Mouse (Mus musculus) left cerebral cortex, postnatal 14 days (tissue): Measurements from ENCODE around the gene Erich4. TPM values are rescaled to one million over a fixed set of nuclear protein-coding genes. Genes with fewer than 3 reads are reported as not detected.
A peak's percentile ranks its signal among the peaks of the same experiment; 100 is the strongest.

Experiments
- DNase-seq, 2 experiments: peaks; one replicate each; pipeline ENCODE4 v3.0.0; 2021 to 2022; ENCODE audit warnings: low spot score in 2 of 2, mixed read lengths in 1 of 2
- intact Hi-C: fragments of 180-260 bp; cut with DNase I; formaldehyde crosslinking; loops from one replicate; pipeline ENCODE4 v1.15.1; 2025
- total RNA-seq, 2 experiments: library from RNA; stranded (reverse); gene quantifications; 2 replicates each; pipeline ENCODE4 v1.2.3; 2021

Erich4 gene
- total RNA-seq, 2 experiments from 2014 or later = not detected

DNA sequence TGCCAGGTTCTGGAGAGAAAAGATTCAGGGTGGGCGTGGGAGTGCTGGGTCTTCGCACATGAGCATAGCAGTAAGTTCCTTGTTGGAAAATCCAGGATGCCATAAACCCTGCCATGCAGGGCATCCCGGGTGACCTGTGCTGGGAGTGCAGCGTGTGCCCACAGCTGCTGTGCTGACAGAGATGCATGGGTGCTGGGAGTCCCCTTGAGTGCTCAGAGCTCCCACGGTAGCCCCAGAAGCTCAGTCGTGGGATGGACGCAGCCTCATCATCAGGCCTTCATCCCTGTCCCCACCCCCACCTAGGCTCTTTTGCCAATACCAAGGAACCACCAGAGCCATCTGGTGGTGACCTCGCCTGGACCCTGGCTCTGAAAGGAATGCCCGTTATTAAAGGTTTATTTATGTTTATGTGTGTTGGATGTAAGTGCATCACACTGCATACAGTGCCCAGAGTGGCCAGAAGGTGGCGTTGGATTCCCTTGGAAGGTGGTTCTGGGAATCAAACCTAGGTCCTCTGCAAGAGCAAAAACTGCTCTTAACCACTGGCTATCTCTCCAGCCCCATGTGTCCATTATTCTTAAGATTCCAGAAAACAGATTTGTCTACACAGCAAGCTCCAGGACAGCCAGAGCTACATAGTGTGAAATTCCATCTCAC, 10.0 kb upstream of the Erich4 start:
- intact Hi-C loops = no loop called here
- DNase-seq = no peak

DNA sequence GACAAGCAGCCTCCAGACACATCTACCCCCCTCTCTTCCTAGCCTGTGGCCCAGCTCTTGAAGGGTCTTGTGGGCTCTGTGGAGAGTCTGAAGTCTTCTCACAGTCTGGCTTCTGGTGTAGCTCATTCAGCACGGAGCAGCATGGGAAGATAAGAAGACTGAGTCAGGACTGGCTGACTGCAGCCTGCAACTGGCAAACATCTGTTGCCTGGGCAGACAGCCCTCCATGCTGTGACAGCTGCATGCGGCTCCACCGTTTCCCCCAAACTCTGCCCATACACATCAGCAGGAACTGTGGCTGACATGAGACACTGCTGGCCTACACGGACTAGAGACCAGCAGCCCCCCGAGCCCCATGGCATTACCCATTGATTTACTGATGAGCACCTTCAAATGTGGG, 9.2 kb upstream of the Erich4 start:
- DNase-seq = no peak
- intact Hi-C loops = no loop called here

DNA sequence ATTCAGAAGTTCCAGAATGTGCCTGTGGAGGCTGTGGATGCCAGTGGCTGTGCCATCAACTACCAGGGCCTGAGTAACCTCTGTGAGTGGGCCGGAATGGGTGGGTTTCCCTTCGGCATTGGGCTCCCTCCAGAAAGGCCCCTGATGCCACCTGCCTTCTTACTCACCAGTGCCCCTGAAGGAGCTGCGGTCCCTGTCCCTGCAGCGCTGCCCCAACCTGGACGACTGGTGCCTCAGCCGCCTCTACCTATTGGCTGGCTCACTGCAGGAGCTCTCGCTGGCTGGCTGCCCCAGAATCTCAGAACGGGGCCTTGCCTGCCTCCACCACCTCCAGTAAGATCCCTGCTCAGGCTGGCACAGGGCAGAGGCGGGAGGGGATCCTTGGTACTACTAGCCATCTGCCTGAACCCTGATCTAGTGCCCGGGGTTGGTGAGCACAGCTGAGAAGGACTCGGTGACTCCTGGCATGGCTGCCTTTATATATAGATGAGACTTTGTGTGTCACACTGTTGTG, 8.2 kb upstream of the Erich4 start:
- intact Hi-C loops = no loop called here
- DNase-seq = no peak

DNA sequence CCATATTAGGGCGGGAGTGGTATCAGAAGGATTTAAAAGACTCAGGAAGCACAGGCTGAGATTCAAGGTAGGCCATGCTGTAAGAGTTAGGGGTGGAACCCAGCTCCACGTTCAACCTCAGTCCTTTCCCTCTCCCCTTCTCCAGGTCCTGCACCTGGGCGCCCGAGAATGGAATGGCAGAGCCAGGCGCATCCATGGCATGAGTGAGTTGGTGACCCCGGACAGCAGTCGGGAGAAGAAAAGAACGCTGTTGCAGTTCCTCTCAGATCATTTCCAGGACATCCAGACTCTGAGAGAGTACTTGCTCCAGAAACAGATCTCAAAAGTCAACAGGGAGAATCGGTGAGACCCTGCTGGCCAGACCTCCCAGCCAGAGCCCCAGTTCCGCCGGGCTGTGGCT, 5.1 kb upstream of the Erich4 start:
- intact Hi-C loops = no loop called here
- DNase-seq = no peak

- intact Hi-C loops = no loop called here
- no peak for DNase-seq
These were observed 4.4 kb upstream of the Erich4 start for GRCm38 (mm10) chr7:25620101-25620500.

- DNase-seq = no peak
- intact Hi-C loops = no loop called here
These were observed 4.0 kb upstream of the Erich4 start for GRCm38 (mm10) chr7:25619722-25619991.

DNA sequence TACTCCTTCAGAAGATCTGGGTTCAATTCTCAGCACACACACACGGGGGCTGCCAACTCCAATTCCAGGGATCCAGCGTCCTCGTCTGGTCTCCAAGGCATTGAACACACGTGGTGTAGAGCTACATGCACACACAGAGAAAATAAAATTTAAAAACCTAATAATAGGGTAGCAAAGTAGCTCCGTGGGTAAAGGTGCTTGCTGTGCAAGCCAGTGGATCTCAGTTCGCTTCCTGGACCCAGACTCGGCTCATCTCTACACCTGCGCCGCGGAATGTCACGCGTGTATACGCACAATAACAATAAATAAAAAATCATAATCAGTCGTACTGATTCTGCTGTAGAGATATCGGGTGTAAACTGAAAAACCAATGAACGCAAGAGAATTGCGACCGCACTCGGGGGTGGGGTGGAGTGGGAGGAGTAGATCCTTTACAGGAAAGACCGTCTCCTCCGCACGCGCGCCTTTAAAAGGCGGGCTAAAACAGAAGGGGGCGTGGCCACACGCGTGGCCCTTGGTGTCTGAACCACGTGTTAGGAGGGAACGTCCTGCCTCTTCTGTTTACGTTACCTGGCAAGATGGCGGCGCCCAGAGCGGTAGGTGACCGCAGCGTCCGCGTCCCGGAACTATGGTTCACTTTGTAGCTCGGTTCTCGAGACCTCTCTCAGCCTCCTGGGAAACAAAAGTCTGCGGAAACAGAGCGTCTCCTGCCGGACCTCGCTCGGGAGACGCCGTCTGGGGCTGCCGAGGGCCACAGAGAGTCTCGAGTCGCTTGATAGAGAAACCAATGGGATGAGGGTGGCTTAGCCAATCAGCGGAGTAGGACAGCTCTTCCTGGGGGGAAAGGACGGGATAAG, 3.4 kb upstream of the Erich4 start, which contains the start of gene Dmac2:
TSS of gene Dmac2 (plus strand) at position 550 of the 857 bp plus-strand sequence.
- intact Hi-C loops = no loop called here
- DNase-seq = peak; percentile 95

DNA sequence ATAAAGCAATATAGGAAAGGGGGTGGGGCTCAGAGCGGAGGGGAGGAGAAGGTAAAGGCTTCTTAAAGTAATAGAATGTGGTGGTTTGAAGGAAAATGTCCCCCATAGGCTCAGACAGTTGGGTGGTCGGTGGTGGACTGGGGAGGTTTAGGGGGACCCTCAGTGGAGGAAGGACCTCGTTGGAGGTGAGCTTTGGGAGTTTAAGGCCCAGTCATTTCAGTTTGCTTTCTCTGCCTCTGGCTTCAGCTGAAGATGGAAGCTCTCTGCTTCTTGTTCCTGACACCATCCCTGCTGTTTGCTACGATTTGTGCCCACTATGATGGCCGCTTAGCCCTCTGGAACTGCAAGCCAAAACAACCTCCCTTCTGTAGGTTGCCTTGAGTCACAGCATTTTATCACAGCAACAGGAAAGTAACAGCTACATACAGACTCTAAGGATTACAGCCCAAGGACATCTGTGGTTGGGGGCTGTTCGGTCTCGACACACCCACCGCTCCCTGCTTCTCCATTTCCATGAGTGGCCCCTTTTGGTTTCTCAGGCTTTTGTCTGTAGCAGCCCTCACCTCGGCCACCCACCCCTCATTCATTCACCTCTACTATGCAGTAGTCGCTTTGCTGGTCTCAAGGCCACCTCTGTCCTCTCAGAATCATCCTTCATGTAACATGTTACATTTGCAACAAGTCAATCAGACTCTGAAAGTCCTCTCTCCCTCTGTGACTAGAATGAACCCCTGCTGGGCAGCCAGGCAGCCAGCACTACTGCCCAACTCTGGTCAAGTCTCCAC, 1.9 kb upstream of the Erich4 start:
- no peak for DNase-seq
- intact Hi-C loops = no loop called here

DNA sequence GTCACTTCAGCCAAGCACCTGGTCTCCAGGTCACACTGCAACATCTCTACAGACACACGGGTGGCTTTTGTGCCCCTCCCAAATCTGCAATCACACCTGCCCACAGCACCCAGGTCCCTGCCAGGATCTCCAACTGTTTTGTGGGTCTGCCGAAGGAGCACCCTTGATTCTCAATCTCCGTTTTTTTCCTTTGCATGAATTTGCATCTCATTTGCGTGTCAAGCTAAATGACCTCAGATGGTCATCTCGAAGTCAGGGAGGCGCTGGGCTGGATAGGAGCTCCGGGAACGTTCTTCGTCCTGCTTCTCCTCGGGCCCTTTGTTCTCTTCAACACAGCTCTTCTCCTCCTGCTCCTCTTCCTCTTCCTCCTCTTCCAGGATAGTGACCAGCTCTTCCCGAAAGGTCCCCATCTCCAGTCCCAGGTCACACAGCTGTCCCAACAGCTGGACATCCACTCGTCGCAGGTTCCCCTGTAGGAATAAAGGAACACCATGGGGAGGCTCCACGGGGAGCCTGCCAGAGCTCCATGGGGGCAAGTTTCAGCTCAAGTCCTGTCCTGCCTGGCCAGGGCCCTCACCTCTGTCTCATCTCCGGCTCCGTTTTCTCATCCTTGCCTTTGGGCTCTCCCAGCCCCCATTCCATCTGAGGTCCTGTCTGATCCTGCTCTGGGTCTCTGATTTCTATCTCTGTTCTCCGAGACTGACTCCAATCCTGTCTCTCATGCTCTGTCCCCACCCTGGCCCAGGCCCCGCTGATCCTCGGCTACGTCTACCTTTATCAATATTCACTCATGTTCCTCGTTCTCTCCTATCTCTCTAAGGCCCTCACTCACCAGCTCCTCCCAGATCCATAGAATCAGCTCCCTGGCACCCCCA, 624 bp downstream of the Erich4 start:
- DNase-seq = no peak

GRCm38 (mm10) chr7:25614086-25614485, 1.6 kb downstream of the Erich4 start:
- no peak for DNase-seq
- intact Hi-C loops = no loop called here

More for the DNA sequence above, 624 bp downstream of the Erich4 start:
- intact Hi-C loops = no loop called here

DNA sequence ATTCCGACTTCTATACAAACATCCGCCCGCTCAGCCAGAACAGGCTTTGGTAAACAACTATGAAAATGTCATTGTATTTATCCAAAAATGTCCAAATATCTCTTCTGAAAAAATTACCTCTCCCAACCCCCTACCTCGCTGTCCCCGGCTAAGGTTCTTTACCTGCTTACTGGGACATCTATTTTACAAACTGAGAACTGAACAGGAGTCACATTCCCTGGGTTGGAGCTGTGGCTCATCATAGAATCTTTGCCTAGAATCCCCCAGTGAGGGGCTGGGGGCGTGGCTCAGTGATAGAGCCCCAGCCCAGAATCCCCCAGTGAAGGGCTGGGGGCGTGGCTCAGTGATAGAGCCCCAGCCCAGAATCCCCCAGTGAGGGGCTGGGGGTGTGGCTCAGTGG, 4.2 kb downstream of the Erich4 start:
- intact Hi-C loops = no loop called here
- no peak for DNase-seq

- intact Hi-C loops = no loop called here
- DNase-seq = no peak
These were observed 5.6 kb downstream of the Erich4 start for GRCm38 (mm10) chr7:25610056-25610455.

DNA sequence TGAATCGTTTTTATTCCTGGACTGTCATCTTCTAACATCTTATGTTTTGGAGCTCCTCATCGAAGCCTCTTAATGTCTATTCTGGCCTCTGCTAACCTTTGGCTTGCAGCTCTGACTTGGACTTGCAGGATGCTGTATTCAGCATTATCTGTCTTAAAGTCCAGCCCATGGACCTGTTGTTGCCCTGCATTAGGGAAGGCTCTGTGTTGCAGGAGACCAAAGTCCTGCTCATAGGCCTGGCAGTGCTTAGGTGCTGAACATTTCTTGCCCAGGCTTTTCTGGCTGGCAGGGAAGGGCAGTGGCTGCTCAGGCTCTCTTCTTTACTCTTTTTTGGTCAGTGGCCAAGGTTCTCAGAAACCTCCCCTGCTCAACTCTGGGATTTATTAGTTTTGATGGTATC, 8.5 kb downstream of the Erich4 start:
- intact Hi-C loops = no loop called here
- DNase-seq = no peak

- intact Hi-C loops = no loop called here
- DNase-seq = no peak
These were observed 9.0 kb downstream of the Erich4 start for GRCm38 (mm10) chr7:25606625-25607063.

DNA sequence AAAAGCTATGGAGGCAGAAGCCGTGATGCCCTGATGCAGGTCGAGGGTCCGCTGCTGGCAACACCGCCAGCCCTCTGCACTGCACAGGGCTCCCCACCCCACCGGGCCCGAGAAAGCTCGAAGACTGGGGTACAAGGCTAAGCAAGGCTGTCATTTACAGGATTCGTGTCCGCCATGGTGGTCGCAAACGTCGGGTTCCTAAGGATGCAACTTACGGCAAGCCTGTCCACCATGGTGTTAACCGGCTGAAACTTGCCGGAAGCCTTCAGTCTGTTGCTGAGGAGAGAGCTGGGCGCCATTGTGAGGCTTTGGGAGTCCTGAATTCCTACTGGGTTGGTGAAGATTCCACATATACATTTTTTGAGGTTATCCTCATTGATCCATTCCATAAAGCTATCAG, 14.3 kb downstream of the Erich4 start:
- no peak for DNase-seq
- intact Hi-C loops = loop anchor here (2.0 kb wide), 1 partner anchor 177 kb away; no protein-coding TSS in a partner anchor

DNA sequence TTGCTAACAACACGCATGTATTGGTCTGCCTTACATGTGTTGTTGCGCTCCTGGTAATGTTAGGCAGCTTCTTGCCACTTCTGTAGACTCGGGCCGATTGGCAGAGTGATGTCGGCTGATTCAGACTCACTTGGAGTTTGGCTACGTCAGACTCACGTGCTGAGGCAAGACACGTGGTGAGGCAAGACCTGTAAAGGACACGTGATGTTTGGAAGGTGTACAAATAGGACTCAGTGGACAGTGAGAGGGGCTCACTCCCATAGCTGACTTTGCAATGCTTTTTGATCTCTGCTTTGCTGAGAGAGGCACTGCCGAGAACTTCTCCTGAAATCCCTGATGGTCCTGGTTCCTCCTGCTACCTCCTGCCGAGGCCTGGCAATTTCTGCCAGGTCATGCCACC, 15.0 kb downstream of the Erich4 start:
- DNase-seq = no peak
- intact Hi-C loops = loop anchor here (2.0 kb wide), 1 partner anchor 176 kb away; no protein-coding TSS in a partner anchor

- peak; percentile 80 to 84 for DNase-seq
- intact Hi-C loops = loop anchor here (2.0 to 10.0 kb wide), 2 partner anchors 115 to 175 kb away; no protein-coding TSS in a partner anchor
These were observed 16.0 kb downstream of the Erich4 start for GRCm38 (mm10) chr7:25599663-25600062.

DNA sequence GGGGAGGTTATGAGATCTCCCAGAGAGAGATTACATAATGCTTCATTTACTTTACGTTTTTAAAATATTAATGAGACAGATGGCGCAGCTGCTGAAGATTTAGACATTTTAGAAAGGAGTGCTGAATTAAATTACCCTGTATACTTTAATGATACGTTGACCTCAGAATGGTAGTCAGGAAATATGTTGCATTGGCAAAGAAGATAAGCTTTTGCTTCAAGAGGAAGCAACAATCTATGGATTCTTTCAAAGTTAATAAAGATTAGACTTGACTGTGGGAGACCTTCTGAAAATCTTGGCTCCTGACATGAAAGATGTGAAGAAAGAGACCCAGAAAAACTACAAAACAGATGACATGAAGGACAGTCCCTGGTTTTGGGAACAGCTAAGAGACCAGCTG, 21.8 kb downstream of the Erich4 start:
- intact Hi-C loops = loop anchor here (10.0 kb wide), 1 partner anchor 109 kb away; no protein-coding TSS in a partner anchor
- no peak for DNase-seq

- no peak for DNase-seq
- intact Hi-C loops = loop anchor here (10.0 kb wide), 1 partner anchor 106 kb away; no protein-coding TSS in a partner anchor
These were observed 24.5 kb downstream of the Erich4 start for GRCm38 (mm10) chr7:25591226-25591625.
